Mouse (Mus musculus) forebrain, embryonic 10.5 days (tissue): ENCODE data around the gene Map3k9. TPM values are rescaled to one million over a fixed set of nuclear protein-coding genes. Genes with fewer than 3 reads are reported as not detected.

Source experiments
- DNase-seq: peaks from one replicate; pipeline ENCODE4 v3.0.0-alpha.2; 2017; ENCODE audit warnings: low spot score; ENCODE audit errors: extremely low spot score
- H3K27ac ChIP-seq: fragments of 300-500 bp; sonication (generic); 2 replicates; pipeline ENCODE4 v1.5.1; 2016; ENCODE audit warnings: mild to moderate bottlenecking
- H3K27me3 ChIP-seq: fragments of 300-500 bp; sonication (generic); 2 replicates; pipeline ENCODE4 v1.6.1; 2016; ENCODE audit warnings: mild to moderate bottlenecking; ENCODE audit not compliant: poor library complexity, severe bottlenecking
- H3K36me3 ChIP-seq: fragments of 300-500 bp; sonication (generic); replicated peaks from 2 replicates; pipeline ENCODE4 v1.6.1; 2016; ENCODE audit warnings: mild to moderate bottlenecking, moderate library complexity
- H3K4me1 ChIP-seq: fragments of 300-500 bp; sonication (generic); 2 replicates; pipeline ENCODE4 v1.6.1; 2016
- H3K4me3 ChIP-seq: fragments of 300-500 bp; sonication (generic); 2 replicates; pipeline ENCODE4 v1.5.1; 2016; ENCODE audit warnings: mild to moderate bottlenecking, moderate library complexity
- H3K9me3 ChIP-seq: fragments of 300-500 bp; sonication (generic); 2 replicates; pipeline ENCODE4 v1.6.1; 2016; ENCODE audit warnings: mild to moderate bottlenecking, moderate library complexity
- WGBS: fragments of 180-500 bp; shearing (Covaris S2); methylation state at CpG from one replicate; pipeline ENCODE4 v1.1.7; 2016; 5-methylcytosine and 5-hydroxymethylcytosine counted together
- polyA plus RNA-seq: library from polyadenylated mRNA; unstranded; fragments of >200 nt; fragmentation: Nextera tagmentation; extraction: Ambion mirVana; gene quantifications from 2 replicates; pipeline ENCODE4 v1.2.1, GENCODE M21; 2016

The Map3k9 gene
- polyA plus RNA-seq, 1 experiment from 2014 or later: 1.6 TPM

- 82% methylated on average over 4 of the region's 4 CpGs for WGBS
- DNase-seq: no peak
- no peak overlapping the region for H3K4me3 ChIP-seq
- H3K4me1 ChIP-seq: peaks cover 71% of the 10 kb centered on the region
- no peak overlapping the region for H3K27ac ChIP-seq
- no peaks in the 10 kb centered on the region for H3K9me3 ChIP-seq
- no peaks in the 10 kb centered on the region for H3K36me3 ChIP-seq
- H3K27me3 ChIP-seq: peaks cover 37% of the 10 kb centered on the region; the same call in 1 of the 2 replicates
Observed at GRCm38 (mm10) chr12:81688537-81688936, 92.4 kb downstream of the Map3k9 start.

DNA sequence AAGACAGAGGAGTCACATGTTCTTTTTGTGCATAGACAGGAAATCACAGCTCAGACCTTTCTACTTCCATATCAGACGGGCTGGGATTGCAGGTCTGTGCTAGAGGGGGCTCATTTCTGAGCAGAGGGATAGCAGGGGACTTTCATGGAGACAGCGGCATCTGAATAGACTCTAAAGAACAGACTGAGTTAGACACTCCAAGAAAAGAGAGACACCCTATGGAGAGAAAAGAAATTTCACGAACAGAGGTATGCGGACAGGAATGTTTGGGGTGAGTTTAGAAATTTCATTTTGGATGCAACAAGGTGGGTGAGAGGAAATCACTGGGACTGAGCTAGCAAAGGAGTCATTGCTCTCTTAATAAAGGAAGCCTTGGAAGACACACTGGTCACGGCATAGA is 93.1 kb downstream of the Map3k9 start:
- peaks cover 71% of the 10 kb centered on the region for H3K4me1 ChIP-seq
- H3K27ac ChIP-seq: no peak overlapping the region
- H3K4me3 ChIP-seq: no peak overlapping the region
- no peaks in the 10 kb centered on the region for H3K9me3 ChIP-seq
- peaks cover 42% of the 10 kb centered on the region for H3K27me3 ChIP-seq
- 90% methylated on average over 5 of the region's 5 CpGs for WGBS
- H3K36me3 ChIP-seq: no peaks in the 10 kb centered on the region
- no peak for DNase-seq

DNA sequence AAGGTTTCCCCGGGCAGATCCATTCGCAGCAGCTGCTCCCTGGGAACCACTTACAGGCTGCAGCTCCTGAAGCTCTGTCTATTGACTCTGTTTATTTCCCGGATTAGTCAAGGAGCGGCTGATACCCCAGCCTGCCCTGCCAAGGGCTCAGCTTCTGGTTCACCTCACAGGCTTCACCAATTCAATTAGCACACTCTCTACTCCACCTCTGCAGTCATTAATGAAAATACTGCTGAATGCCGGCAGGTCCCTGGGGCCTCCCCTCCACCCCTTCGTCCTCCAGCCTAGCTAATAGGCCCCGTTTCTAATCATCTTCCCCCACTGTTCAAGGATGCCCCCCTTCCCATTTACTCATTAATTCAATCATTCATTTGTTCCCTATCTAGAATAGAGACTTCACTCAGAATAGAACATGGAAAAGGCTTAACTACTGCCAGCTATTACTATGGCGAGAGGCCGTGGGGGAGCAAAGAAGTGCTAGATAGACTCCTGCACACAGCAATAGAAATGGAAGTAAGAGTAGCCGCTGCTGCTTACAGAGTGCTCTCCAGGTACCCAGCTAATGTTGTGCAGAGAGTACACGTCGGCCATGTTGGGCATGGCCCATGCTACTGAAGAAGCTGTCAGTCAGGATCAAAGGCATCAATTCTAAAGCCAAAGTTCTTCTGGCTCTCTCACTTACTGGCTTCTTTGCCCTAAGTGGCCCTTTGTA is 94.4 kb downstream of the Map3k9 start:
- H3K4me3 ChIP-seq: peak overlapping the region; percentile 18; the same call in 1 of the 2 replicates
- H3K27me3 ChIP-seq: peaks cover 44% of the 10 kb centered on the region
- H3K9me3 ChIP-seq: no peaks in the 10 kb centered on the region
- H3K4me1 ChIP-seq: peaks cover 73% of the 10 kb centered on the region
- peak overlapping the region; percentile 58 for H3K27ac ChIP-seq
- WGBS: 16% methylated on average over 12 of the region's 12 CpGs
- peak; percentile 60 for DNase-seq
- no peaks in the 10 kb centered on the region for H3K36me3 ChIP-seq

- Histone ChIP-seq H3K4me1 (peaks cover 69% of the 10 kb centered on the region), H3K4me3 (peak overlapping the region; percentile 18; the same call in 1 of the 2 replicates), H3K36me3 (no peaks in the 10 kb centered on the region), H3K27me3 (peaks cover 50% of the 10 kb centered on the region), H3K27ac (peak overlapping the region; percentile 51), H3K9me3 (no peaks in the 10 kb centered on the region)
- 24% methylated on average over 3 of the region's 3 CpGs for WGBS
- DNase-seq: no peak
Observed at GRCm38 (mm10) chr12:81685981-81686380, 95.0 kb downstream of the Map3k9 start.

DNA sequence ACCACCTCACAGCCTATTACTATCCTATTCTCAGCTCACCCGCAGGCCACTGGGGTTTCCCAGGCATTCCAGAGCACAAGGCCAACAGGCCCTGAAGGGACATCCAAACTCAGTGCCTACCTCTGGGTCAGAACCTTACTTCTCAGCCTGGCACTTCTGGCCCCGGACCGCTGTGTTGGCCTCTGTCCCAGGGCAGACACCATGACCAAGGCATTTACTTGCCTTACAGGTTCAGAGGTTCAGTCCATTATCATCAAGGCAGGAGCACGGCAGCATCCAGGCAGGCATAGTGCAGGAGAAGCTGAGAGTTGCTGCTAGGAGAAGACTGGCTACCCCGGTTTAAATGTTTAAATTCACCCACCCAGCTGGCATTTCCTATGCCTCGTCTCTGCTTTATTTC is 96.9 kb downstream of the Map3k9 start:
- DNase-seq: no peak
- no peaks in the 10 kb centered on the region for H3K36me3 ChIP-seq
- 85% methylated on average over 6 of the region's 6 CpGs for WGBS
- H3K27me3 ChIP-seq: peaks cover 50% of the 10 kb centered on the region
- H3K4me3 ChIP-seq: no peak overlapping the region
- H3K9me3 ChIP-seq: no peaks in the 10 kb centered on the region
- H3K27ac ChIP-seq: 0 out of 2 replicates have a peak overlapping the region, but pooled peaks have one; percentile 20
- H3K4me1 ChIP-seq: peaks cover 58% of the 10 kb centered on the region

DNA sequence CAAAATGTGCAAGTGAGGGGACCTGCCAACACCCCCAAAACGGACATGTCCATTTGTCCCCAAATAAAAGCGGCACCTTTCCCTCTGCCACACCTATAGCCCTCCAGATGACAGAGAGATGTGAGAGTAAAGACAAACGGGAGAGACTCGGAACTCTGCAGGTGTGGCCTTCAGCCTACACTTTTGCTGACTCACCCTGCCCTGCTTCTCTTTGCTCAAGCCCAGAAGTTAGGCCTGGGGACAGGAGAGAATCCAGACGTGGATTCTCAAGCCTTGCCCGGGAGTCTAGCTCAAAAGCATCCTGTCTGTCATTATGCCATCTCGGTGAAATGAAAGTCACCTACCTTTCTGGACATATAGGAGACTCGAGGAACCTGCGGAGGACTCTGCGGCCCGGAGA is 97.6 kb downstream of the Map3k9 start:
- no peak overlapping the region for H3K27ac ChIP-seq
- peaks cover 51% of the 10 kb centered on the region for H3K4me1 ChIP-seq
- WGBS: 77% methylated on average over 11 of the region's 11 CpGs
- H3K27me3 ChIP-seq: peaks cover 47% of the 10 kb centered on the region
- no peak for DNase-seq
- no peaks in the 10 kb centered on the region for H3K36me3 ChIP-seq
- H3K4me3 ChIP-seq: no peak overlapping the region
- H3K9me3 ChIP-seq: no peaks in the 10 kb centered on the region

DNA sequence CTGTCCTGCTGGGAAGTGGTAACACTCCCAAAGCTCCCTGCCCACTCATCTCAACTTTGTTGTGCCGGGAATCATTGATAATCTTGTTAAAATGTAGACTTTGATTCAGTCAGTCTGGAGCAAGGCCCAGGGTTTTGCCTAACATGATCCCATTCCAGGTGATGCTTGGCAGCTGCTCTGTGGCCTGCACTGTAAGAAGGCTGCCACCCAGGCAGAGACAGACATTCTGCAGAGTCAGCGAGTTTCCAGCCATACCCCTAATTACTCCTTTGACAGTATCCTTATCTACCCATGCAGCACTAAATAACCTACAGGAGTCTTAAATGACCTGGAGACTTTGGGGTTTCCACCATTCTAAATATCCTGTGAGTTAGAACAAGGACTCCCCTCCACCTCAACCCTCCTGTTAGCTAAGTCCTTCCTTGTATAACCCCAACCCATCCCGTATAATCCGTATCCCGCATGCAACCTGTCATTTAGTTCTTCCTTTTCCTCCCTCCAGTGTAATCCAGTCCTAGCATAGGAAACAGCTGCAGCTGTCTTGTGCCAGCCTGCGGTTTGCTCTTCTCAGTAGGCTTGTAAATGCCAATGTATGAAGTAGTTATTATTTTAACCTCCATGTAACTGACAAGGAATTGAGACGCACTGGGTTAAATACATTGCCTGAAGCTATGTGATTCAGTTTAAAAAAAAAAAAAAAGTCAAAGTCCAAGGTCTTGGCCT is 101.0 kb downstream of the Map3k9 start:
- WGBS: 75% methylated on average over 7 of the region's 7 CpGs
- Histone ChIP-seq H3K4me1 (peaks cover 41% of the 10 kb centered on the region), H3K27ac (no peak overlapping the region), H3K9me3 (no peaks in the 10 kb centered on the region), H3K36me3 (no peaks in the 10 kb centered on the region), H3K4me3 (no peak overlapping the region), H3K27me3 (peaks cover 24% of the 10 kb centered on the region)
- DNase-seq: no peak

- H3K27ac ChIP-seq: no peak overlapping the region
Observed at GRCm38 (mm10) chr12:81675557-81675956, 105.4 kb downstream of the Map3k9 start.

More at GRCm38 (mm10) chr12:81675557-81675956, 105.4 kb downstream of the Map3k9 start:
- DNase-seq: no peak
- peaks cover 27% of the 10 kb centered on the region for H3K4me1 ChIP-seq
- no peak overlapping the region for H3K4me3 ChIP-seq
- WGBS: 28% methylated on average over 2 of the region's 2 CpGs
- no peaks in the 10 kb centered on the region for H3K9me3 ChIP-seq
- H3K36me3 ChIP-seq: no peaks in the 10 kb centered on the region
- no peaks in the 10 kb centered on the region for H3K27me3 ChIP-seq

Other genes with a start within 250 kb of the Map3k9 start
- gene Gm20498, start 248.3 kb downstream of the Map3k9 start, polyA plus RNA-seq: 24.8 and 27.1 TPM in 2 replicates
- 34.3 and 35.4 TPM in 2 replicates for gene Synj2bp, start 248.3 kb downstream of the Map3k9 start, polyA plus RNA-seq
- gene Adam21, start 212.7 kb downstream of the Map3k9 start, polyA plus RNA-seq: 0.25 and 0.41 TPM in 2 replicates
- 84.1 and 88.5 TPM in 2 replicates for gene Med6, start 186.2 kb downstream of the Map3k9 start, polyA plus RNA-seq
- 3.5 and 4.5 TPM in 2 replicates for gene Ttc9, start 149.9 kb downstream of the Map3k9 start, polyA plus RNA-seq
- gene Pcnx, start 78.8 kb upstream of the Map3k9 start, polyA plus RNA-seq: 7.6 and 7.7 TPM in 2 replicates